Mouse (Mus musculus): Measurements from ENCODE around the gene Car14. TPM values are rescaled to one million over a fixed set of nuclear protein-coding genes. Genes with fewer than 3 reads are reported as not detected.

The Car14 gene
- polyA plus RNA-seq, 1 experiment from 2014 or later = 10.9 TPM

- H3K27ac ChIP-seq = no peak overlapping the region
- no peaks in the 10 kb centered on the region for H3K9me3 ChIP-seq
- 82% methylated on average over 7 of the region's 7 CpGs for WGBS
- H3K4me1 ChIP-seq (replicated peaks) = no peaks in the 10 kb centered on the region
- H3K4me3 ChIP-seq = no peak overlapping the region
- no peaks in the 10 kb centered on the region for H3K27me3 ChIP-seq
- no peak overlapping the region for H3K4me2 ChIP-seq
- ATAC-seq (ENCODE audit: low FRiP score) = no peak
- H3K36me3 ChIP-seq = no peaks in the 10 kb centered on the region
- H3K9ac ChIP-seq = no peak overlapping the region
Measured at GRCm38 (mm10) chr3:95916760-95917159, 12.3 kb upstream of the Car14 start.

GRCm38 (mm10) chr3:95914706-95915105, 10.2 kb upstream of the Car14 start:
- 94% methylated on average over 4 of the region's 4 CpGs for WGBS

GRCm38 (mm10) chr3:95907613-95908012, 3.1 kb upstream of the Car14 start:
- H3K4me3 ChIP-seq = no peak overlapping the region
- H3K36me3 ChIP-seq = no peaks in the 10 kb centered on the region
- whole genome bisulfite sequencing = 53% methylated on average over 4 of the region's 4 CpGs
- no peak for ATAC-seq (ENCODE audit: low FRiP score)
- no peak overlapping the region for H3K27ac ChIP-seq
- H3K4me2 ChIP-seq = no peak overlapping the region
- H3K27me3 ChIP-seq = peaks cover 35% of the 10 kb centered on the region
- H3K4me1 ChIP-seq (replicated peaks) = peaks cover 31% of the 10 kb centered on the region
- H3K9ac ChIP-seq = no peak overlapping the region
- H3K9me3 ChIP-seq = no peaks in the 10 kb centered on the region

More at GRCm38 (mm10) chr3:95914706-95915105, 10.2 kb upstream of the Car14 start:
- Histone ChIP-seq H3K27me3 (no peaks in the 10 kb centered on the region), H3K9me3 (no peaks in the 10 kb centered on the region), H3K9ac (no peak overlapping the region), H3K4me1 (replicated peaks) (no peaks in the 10 kb centered on the region), H3K4me2 (no peak overlapping the region), H3K36me3 (no peaks in the 10 kb centered on the region), H3K27ac (no peak overlapping the region), H3K4me3 (no peak overlapping the region)
- no peak for ATAC-seq (ENCODE audit: low FRiP score)

GRCm38 (mm10) chr3:95906860-95907259, 2.4 kb upstream of the Car14 start:
- Histone ChIP-seq H3K9me3 (no peaks in the 10 kb centered on the region), H3K4me2 (peak overlapping the region; percentile 74), H3K4me1 (replicated peaks) (peaks cover 31% of the 10 kb centered on the region), H3K27ac (no peak overlapping the region), H3K36me3 (no peaks in the 10 kb centered on the region), H3K27me3 (peaks cover 36% of the 10 kb centered on the region), H3K4me3 (0 out of 2 replicates have a peak overlapping the region, but pooled peaks have one; percentile 11), H3K9ac (no peak overlapping the region)
- ATAC-seq (ENCODE audit: low FRiP score) = no peak
- 0% methylated on average over 12 of the region's 12 CpGs for WGBS

GRCm38 (mm10) chr3:95905940-95906492, 1.5 kb upstream of the Car14 start:
- Histone ChIP-seq H3K27ac (no peak overlapping the region), H3K27me3 (peaks cover 38% of the 10 kb centered on the region), H3K9me3 (no peaks in the 10 kb centered on the region), H3K4me3 (peak overlapping the region; percentile 37; the same call in 1 of the 2 replicates), H3K36me3 (no peaks in the 10 kb centered on the region), H3K4me2 (peak overlapping the region; percentile 74), H3K9ac (no peak overlapping the region), H3K4me1 (replicated peaks) (peaks cover 31% of the 10 kb centered on the region)
- ATAC-seq (ENCODE audit: low FRiP score) = no peak
- 1% methylated on average over 12 of the region's 12 CpGs for WGBS

GRCm38 (mm10) chr3:95905146-95905939, 852 bp upstream of the Car14 start:
- under 1% methylated on average over 18 of the region's 18 CpGs for WGBS
- no peak overlapping the region for H3K27ac ChIP-seq
- H3K4me2 ChIP-seq = peak overlapping the region; percentile 74
- H3K36me3 ChIP-seq = no peaks in the 10 kb centered on the region
- peaks cover 31% of the 10 kb centered on the region for H3K4me1 ChIP-seq (replicated peaks)
- peak overlapping the region; percentile 37 for H3K4me3 ChIP-seq
- peaks cover 38% of the 10 kb centered on the region for H3K27me3 ChIP-seq
- no peaks in the 10 kb centered on the region for H3K9me3 ChIP-seq
- H3K9ac ChIP-seq = peak overlapping the region; percentile 63
- ATAC-seq (ENCODE audit: low FRiP score) = peak; percentile 60; the same call in 1 of the 2 replicates

- H3K27me3 ChIP-seq = peaks cover 38% of the 10 kb centered on the region
- 0 out of 2 replicates have a peak overlapping the region, but pooled peaks have one; percentile 9 for H3K27ac ChIP-seq
- 1% methylated on average over 15 of the region's 15 CpGs for WGBS
- H3K9ac ChIP-seq = peak overlapping the region; percentile 63; the same call in 1 of the 2 replicates
- H3K4me1 ChIP-seq (replicated peaks) = peaks cover 31% of the 10 kb centered on the region
- H3K36me3 ChIP-seq = no peaks in the 10 kb centered on the region
- H3K4me3 ChIP-seq = peak overlapping the region; percentile 37
- ATAC-seq (ENCODE audit: low FRiP score) = no peak
- peak overlapping the region; percentile 74 for H3K4me2 ChIP-seq
- H3K9me3 ChIP-seq = no peaks in the 10 kb centered on the region
Measured at GRCm38 (mm10) chr3:95903753-95904502, 563 bp downstream of the Car14 start.

GRCm38 (mm10) chr3:95902643-95903042, 1.8 kb downstream of the Car14 start:
- no peak for ATAC-seq (ENCODE audit: low FRiP score)
- no peaks in the 10 kb centered on the region for H3K9me3 ChIP-seq

GRCm38 (mm10) chr3:95902373-95902625, 2.2 kb downstream of the Car14 start:
- H3K4me2 ChIP-seq = no peak overlapping the region
- H3K9ac ChIP-seq = 0 out of 2 replicates have a peak overlapping the region, but pooled peaks have one; percentile 25
- no peaks in the 10 kb centered on the region for H3K9me3 ChIP-seq
- H3K27ac ChIP-seq = no peak overlapping the region
- peaks cover 5% of the 10 kb centered on the region; the same call in 1 of the 2 replicates for H3K36me3 ChIP-seq
- H3K4me1 ChIP-seq (replicated peaks) = peaks cover 31% of the 10 kb centered on the region
- H3K27me3 ChIP-seq = peaks cover 32% of the 10 kb centered on the region
- no peak overlapping the region for H3K4me3 ChIP-seq
- ATAC-seq (ENCODE audit: low FRiP score) = no peak

More at GRCm38 (mm10) chr3:95902643-95903042, 1.8 kb downstream of the Car14 start:
- WGBS = 29% methylated on average over 6 of the region's 6 CpGs
- Histone ChIP-seq H3K4me2 (no peak overlapping the region), H3K4me1 (replicated peaks) (peaks cover 31% of the 10 kb centered on the region), H3K27ac (no peak overlapping the region), H3K27me3 (peaks cover 36% of the 10 kb centered on the region), H3K9ac (no peak overlapping the region), H3K36me3 (peaks cover 4% of the 10 kb centered on the region; the same call in 1 of the 2 replicates), H3K4me3 (no peak overlapping the region)

- peak overlapping the region; percentile 25; the same call in 1 of the 2 replicates for H3K9ac ChIP-seq
- H3K4me3 ChIP-seq = no peak overlapping the region
- H3K4me2 ChIP-seq = no peak overlapping the region
- peaks cover 5% of the 10 kb centered on the region; the same call in 1 of the 2 replicates for H3K36me3 ChIP-seq
- H3K9me3 ChIP-seq = no peaks in the 10 kb centered on the region
- H3K27me3 ChIP-seq = peaks cover 29% of the 10 kb centered on the region
- peak overlapping the region; percentile 53; the same call in 1 of the 2 replicates for H3K27ac ChIP-seq
- ATAC-seq (ENCODE audit: low FRiP score) = no peak
- peaks cover 30% of the 10 kb centered on the region for H3K4me1 ChIP-seq (replicated peaks)
- 71% methylated on average over 9 of the region's 9 CpGs for WGBS
Measured at GRCm38 (mm10) chr3:95901616-95902372, 2.7 kb downstream of the Car14 start.

- Histone ChIP-seq H3K27ac (no peak overlapping the region), H3K36me3 (peaks cover 5% of the 10 kb centered on the region; the same call in 1 of the 2 replicates), H3K9me3 (no peaks in the 10 kb centered on the region), H3K4me2 (no peak overlapping the region), H3K4me3 (no peak overlapping the region), H3K4me1 (replicated peaks) (peaks cover 23% of the 10 kb centered on the region), H3K27me3 (peaks cover 22% of the 10 kb centered on the region), H3K9ac (no peak overlapping the region)
- WGBS = 81% methylated on average over 13 of the region's 13 CpGs
- ATAC-seq (ENCODE audit: low FRiP score) = no peak
Measured at GRCm38 (mm10) chr3:95899800-95900524, 4.5 kb downstream of the Car14 start.
